Mouse (Mus musculus) layer of hippocampus, adult 9-11 months (tissue): ENCODE data around the gene Trim7.
"Not testable (repeated sequence)": the region's sequence is repeated elsewhere in the genome, so short reads cannot be mapped to it uniquely, and the experiment has no call there.

Experiments
- DNase-seq: peaks from one replicate; pipeline ENCODE4 v3.0.0; 2022

The Trim7 gene

DNA sequence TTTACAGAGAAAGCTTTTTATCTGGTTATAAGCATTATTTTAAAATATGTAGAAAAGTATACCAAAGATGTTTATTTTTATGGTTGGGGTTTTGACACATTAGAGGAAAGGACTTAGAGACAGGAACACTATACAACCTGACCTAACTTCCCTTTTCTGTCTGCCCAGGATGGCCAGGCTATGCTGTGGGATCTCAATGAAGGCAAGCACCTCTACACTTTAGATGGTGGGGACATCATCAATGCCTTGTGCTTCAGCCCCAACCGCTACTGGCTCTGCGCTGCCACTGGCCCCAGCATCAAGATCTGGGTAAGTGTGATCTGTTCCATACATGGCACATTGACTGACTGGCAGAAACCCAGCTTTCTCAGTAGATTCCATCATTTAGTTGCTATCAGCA, 22.0 kb upstream of the Trim7 start:
- no peak for DNase-seq

DNA sequence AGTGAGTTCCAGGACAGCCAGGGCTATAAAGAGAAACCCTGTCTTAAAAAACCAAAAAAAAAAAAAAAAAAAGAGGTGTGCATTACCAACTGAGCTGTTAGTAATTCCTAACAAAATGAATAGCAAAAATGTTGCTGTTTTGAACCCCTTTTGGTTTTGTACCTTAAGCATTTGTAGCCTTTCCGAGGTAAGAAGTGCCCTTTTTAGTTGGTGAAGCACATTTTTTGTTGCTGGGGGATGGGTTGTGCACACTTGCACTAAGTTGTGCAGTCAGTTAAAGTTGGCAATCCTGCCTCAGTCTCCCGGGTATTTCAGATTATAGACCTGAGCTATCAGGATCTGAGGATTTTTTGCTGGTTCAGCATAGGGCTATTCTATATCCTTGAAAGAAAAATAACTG, 21.0 kb upstream of the Trim7 start:
- DNase-seq, result no peak

DNA sequence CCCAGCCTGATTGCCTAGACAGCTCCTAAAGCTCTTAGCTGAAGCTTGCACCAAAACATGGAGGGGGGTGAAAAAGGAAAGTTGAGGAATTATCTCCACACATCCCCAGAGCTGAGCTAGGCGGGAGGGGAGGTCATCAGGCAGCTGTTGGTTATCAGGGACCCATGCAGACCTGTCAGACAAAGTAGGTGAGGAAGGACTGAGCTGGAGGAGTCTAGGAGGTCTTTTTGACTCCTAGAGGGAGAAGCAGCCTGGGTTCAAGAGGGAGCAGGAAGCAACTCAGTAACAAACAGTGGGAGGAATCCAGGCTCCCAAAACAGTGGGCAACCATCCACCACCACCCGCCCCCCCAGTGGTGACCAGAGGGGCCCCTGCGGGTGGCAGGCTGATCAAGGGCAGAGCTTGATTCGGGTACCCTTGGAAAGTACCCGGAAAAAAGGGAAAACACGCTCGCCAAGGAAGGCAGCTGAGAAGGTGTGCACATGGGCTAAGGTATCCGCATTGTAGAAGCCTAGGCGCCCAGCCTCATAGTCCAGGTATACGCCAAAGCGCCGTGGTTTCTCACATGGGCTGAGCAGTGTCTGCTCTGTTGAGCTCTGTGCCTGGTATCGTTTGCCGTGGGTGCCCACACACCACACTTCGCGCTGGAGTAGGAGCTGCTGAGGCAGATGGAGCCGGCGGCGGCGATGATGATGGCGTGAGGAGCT, 18.9 kb upstream of the Trim7 start:
- DNase-seq, result peak; percentile 67

DNA sequence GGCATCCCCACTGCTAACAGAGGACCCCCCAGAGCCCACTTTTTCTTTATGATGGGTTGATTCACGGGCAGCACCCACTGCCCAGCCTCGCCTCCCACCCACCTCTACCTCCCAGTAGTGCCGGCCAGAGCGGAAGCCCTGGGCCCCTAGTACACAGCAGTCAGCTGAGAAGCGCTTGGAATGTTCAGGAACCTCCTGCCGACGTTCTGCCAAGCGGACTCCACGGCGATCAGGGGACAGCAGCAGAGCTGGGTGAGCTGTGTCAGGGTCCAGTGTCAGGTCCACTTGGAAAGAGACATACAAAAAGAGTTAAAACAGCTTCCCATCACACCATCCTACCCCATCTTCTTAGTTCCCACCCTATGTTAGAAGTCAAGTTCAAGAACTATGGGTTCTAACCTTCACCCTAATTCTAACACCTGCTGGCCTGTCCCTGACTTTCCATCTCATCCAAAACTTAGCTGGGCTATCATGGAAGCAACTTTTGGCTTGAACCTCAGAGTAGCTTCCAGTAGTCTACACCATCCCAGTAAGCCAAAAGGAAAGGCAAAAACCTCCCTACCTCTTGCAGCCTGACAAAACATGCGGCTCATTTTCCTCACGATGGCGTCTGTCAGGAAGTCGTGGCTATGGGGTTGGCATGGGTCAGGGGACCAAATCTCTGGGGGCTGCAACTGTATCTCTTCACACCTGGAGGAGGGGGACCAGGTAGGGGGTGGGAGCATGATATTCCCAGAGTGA, 18.2 kb upstream of the Trim7 start:
- DNase-seq, result no peak

DNA sequence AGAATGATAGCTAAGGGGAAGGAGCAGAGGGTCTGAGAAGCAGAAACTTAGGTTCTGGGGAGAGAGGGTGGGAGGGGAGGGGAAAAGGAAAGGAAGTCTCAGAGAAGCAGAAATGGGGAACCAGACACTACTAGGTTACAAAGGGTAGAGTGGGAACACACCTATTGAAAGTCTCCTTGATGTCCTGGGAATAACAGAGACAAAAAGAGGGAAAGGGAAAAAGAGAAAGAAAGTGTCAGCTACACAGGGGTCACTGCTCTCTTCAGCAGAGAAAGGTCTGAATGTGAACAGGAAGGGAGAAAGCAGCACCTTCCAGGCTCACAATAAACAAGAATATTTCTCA, 17.7 kb upstream of the Trim7 start:
- DNase-seq, result no peak

DNA sequence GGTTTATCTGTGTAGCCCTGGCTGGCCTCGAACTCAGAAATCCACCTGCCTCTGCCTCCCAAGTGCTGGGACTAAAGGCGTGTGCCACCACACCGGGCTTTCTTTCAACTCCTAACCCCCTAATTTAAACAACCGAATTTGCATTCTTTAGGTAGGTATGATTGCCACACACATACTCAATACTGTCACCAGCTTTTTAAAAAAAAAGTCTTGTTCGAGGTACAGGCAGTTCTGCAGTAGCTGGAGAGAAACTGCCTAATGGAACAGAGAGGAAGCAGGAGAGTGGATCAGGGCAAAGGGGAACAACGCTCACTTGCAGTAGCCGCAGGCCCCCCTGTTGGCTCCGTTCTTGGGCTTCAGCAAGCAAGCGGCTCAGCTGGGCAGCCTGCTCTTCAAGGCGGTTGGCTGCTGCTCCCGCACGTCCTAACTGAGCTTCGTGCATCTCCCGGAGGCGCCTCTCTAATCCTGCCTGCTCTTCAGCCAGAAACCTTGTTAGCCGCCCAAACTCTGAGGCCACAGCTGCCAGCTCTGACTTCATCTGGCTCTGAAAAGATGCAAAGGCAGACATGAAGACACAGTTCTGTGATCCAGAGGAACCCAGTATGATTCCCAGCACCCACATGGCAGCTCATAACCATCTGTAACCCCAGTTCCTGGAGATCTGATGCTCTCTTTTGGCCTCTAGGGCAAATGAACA, 17.1 kb upstream of the Trim7 start:
- no peak for DNase-seq

DNA sequence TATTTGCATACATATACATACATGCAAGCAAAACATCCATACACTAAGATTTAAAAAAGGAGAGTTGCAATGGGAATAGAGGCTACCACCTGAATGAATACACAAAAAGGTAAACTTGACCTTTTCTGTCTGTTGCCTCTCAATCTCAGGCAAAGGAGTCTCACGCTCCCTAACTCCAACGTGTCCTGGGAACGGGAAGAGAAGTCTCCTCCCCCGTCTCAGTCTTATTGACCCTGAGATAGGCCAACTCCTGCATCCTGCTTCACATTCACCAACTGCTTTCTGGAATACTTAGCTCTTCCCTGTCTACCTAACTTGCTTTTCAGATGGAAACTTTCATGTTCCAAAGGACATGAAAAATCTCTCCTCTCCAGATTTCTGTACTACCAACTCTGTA, 16.5 kb upstream of the Trim7 start:
- no peak for DNase-seq

DNA sequence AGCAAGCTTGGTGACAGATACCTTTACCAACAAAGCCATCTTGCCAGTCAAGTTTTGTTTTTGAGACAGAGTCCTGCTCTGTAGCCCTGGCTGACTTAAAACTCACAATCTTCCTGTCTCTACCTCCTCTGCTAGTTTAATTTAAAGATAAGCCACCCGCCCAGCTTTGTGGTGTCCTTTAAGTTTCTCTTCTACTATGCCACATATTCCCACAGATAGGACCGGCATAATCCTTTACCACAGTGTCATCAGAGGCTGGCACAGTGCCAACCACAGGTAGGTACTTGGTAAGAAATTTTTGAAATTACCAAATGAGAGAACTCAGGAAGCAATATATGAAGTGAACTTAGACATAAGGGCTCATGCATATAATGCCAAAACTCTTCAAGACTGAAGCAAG, 15.8 kb upstream of the Trim7 start:
- no peak for DNase-seq

DNA sequence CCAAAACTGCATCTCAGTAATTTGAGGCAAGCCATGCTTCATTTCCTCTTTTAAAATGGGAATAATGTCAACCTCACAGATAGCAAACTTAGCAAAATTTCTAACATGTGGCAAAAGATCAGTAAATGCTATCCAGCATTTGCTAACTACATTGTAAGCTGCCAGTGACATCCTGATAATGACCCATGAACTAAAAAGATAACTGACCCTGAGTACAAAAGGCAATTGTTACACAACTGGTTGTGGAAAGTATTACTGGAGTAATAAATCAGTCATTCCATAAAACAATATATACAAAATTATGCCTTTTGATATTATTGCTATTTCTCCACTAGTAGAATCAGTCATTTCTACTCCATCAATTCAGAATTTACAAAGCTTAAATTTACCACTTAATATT, 12.2 kb upstream of the Trim7 start:
- no peak for DNase-seq

DNA sequence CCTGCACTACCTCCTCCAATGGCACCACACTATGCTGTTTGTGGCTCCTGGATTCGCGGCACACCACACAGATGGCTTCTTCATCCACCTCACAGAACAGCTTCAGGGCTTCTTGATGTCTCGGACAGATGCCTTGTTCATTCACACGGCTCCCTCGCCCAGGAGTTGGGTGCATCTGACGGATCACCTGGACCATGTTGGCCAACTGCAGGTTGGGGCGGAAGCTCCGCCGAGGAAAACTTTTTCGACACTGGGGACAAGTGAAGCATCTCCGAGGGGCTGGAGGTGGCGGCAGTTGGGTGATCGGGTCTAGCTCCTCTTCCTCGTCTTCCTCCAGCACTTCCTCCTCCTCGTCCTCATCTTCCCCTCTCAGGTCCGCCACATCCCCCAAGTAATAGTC, 10.1 kb upstream of the Trim7 start:
- no peak for DNase-seq

DNA sequence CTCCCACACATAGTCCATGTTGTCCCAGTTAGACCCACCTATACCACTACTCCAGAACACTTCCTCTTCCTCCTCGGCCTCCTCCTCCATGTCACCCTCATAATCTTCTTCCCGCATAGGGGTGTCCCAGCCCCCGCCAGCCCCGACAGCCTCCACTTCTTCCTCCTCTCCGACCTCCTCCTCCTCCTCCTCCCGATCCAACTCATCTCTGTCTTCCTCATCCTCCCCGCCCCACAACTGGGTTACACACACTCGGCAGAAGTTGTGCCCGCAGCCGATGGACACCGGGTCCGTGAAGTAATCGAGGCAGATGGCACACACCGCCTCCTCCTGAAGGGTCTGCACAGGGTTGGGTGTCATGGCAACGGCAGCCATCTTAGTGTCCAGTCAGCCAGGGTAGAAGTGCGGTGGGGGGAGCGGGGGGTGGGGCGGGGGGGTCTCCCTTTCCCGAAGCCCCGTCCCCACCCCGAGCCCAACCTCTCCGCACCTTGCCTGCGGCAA, 9.6 kb upstream of the Trim7 start:
- DNase-seq, result peak; percentile 81

DNA sequence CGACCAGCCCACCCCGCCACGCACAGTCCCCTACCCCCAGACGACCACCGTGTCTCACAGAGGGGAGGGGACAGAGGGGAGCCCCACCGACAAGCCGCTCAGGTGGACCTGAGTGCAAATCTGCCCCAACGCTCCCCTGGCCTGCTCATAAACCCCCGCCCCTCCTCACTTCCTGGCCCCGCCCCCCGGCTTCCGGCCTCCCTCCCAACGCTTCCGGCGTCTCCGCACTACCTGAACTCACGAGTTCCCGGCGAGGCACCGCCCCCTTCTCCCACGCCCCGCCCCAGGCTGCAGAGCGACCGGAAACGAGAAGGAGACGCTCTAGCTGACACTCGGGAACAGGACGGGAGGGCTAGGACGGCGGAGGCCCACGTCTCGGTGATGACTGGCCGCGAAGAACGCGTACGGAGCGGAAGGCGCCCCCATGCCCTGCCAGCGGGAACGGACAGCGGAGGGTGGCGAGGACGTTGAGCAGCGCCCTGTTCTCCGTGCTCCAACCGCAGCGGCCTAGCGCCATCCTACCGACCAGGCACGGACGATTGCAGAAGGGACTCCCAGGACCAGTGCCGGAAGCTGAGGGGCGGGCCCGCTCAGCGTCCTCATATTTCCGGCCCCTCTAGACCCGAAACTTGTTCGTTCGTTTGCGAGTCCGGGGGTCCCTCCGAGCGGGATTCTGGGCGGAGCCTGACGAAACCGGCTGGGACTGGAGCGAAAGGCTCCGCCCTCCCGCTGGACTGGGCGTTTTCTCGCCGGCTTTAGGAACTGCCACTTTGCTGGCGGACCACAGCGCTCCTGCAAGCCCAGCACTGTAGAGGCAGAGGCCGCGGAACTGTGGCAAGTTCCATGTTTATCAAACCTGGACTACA, 8.9 kb upstream of the Trim7 start, which contains the start of gene Trim41:
Gene Trim41 (minus strand): TSS at position 554 of the 866 bp plus-strand sequence.
- DNase-seq, result peak; percentile 99

DNA sequence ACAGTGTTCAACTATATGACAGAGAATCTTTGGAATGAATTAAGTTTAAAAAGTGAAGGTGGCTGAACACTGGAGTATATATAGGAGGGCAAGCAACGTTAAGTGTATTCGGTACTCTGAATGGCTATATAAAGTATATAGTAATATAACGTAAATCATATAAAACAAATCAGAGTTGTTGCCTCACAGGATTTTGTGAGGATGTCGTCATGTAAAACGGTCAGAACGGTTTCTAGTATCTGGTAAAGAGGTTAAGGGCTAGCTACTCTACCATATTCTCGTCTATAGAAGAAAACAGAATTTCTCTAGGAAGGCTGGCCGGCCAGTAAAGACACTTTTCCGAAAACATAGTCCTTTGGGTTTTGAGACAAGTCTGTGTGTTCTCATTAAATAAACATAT, 8.1 kb upstream of the Trim7 start:
- DNase-seq, result no peak

DNA sequence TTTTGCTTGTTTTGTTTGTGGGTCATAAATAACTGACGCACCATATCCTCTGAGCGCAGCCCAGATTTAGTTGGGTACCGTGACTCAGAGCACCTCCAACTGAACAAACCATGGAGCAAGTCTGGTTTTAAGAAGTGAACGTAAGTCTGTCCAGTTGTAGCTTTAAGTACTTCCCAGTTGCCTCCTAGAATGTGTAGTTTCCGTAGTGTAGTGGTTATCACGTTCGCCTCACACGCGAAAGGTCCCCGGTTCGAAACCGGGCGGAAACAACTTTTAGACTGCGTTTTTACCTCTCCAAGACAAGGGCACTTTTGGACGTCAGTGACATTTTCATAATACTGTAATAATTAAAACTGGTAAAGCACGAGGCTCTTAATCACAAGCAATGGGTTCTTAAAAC, 7.6 kb upstream of the Trim7 start:
- peak; percentile 86 for DNase-seq

DNA sequence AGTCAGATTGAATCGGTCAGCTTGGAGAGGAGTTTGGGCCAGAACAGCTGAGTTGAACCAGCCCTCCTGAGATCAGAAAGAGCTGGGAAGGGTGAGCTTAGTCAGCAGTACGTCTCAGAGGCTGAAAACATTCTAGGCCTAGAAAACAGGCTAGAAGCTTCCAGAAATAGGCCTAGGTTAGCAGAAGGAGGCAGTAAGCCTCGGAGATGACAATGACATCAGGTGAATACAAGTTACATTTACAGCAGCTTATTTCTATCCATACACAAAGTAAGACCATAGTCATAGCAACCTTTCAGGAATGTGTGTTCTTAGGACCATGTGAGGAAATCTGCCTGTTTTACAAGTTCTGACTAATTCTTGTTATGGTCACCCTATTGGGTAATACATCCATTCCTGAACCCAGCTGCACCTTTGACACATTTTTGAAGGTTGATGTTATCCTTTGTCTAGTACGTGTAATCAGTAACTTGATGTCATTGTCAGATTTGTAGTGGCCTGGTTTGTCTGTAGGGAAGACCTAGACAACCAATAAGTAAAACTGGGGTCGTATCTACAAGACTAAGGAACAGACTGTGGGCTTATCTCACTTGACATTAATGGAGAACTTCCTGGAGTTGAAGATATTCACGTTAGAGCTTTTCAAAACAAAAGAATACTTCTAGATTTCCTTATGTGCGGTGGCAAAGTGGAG, 6.2 kb upstream of the Trim7 start:
- no peak for DNase-seq

DNA sequence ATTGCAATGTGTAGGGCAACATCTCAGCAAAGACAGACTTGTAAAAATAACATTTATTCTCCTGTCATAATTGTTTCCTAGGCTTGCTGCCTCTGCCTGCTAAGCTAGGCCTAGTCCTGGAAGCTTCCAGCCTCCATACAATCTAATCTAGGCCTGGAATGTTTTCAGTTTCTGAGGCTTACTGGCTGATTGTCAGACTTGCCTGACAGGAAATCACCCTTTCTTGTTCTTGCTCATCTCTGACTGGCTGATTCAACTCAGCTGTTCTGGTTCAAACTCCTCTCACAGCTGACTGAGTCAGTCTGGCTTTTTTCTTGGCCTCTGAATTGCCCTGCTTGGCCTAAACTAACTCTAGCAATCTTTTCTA, 5.6 kb upstream of the Trim7 start:
- DNase-seq, result no peak

DNA sequence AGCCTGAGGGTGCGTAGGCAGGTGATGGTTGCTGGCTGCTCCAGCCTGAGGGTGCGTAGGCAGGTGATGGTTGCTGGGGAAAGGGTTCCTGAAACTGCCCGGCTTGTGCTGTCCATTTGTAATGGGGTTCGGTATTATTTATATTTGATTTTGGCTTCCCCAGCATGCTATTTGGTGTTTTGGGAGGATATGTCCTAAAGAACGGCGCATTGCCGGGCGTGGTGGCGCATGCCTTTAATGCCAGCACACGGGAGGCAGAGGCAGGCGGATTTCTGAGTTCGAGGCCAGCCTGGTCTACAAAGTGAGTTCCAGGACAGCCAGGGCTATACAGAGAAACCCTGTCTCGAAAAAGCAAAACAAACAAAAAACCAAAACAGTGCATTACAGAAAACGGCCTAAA, 4.6 kb upstream of the Trim7 start:
- DNase-seq, result not testable (repeated sequence)

DNA sequence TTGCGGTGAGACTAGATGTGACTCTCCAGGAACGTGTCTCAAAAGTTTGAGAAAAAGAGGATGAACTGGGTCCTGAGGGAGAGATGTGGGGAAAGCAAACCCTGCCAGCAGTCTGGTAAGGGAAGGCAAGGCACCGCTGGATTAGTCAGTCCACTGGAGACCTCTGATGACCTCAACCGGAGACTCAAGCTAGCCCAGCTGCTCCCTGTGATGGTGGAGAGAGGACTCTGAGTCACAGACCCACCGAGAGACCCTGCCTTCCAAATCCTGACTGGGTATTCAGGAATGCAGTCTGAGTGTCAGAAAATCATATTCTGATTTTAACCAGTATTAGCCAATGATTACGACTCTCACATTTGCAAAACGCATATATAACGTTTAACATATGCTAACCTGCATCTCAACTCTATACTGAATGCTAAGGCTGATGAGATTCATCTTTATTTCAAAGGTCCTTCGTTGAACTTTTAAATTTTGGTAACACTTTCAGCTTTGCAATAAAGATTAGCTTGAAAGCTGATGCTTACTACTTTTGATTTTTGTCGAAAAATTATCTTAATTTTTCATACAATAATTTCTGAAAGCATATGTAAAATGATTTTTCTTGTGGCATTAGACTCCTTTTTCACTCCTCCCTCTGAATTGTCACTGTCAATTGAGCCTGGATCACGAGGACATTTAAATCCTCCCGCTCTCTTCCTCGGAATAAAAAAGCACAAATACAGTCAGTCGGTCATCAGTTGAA, 3.0 kb upstream of the Trim7 start:
- no peak for DNase-seq

DNA sequence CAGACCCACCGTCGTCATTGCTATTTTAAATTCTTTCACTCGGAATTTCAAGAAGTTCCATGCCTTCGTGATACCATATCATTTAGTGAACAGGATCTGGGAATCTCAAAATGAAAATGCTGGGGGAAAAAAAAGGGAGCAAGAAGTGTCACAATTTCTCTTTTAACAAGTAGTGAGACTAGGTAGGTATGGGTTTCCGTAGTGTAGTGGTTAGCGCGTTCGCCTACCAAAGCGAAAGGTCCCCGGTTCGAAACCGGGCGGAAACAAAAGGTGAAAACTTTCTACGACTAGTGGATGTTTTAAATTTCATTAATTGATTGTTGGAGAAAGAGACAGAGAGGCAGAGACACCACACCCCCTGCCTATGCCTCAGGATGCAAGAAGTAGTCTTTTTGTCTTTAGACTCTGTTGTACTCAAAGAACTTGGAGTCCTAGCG, 2.4 kb upstream of the Trim7 start:
- no peak for DNase-seq

DNA sequence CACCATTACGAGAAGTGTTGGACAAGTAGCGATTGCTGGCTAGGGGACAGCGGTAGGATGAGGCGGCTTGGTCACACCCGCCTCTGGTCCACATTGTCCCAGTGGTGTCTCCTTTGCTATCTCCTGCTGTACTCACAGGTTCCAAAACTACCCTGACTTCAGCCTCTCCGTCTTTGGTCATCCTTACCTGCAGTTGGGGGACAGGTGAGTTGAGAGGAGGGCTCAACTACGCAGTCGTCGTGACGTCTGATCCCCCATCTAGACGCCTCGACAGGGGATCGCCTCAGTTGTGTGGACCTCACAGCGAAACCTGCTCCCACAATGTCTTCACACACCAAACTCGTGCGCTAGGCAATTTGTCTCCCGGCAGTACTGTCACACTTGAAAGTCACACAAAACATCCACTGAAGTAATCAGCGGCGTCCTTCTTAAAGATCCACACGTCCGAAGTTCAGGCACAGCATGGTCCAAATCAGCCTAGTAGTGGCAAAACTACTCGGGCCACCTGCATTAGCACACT, 1.6 kb upstream of the Trim7 start:
- DNase-seq, result no peak

DNA sequence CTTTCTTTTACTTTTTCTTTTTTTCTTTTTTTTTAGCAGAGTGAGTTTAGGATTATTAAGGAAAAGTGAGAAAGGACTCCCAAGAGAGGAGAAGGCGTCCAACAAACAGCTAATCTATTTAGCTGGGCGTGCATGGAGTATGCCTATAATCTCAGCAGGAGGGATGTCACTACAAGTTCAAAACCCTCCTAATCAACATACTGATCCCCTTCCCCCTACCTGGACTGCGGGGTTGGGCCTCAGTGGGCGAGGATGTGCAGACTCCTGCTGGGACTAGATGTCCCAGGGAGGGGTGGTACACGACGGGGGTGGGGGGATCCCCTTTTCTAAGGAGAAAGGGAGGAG, 784 bp downstream of the Trim7 start:
- DNase-seq, result no peak

DNA sequence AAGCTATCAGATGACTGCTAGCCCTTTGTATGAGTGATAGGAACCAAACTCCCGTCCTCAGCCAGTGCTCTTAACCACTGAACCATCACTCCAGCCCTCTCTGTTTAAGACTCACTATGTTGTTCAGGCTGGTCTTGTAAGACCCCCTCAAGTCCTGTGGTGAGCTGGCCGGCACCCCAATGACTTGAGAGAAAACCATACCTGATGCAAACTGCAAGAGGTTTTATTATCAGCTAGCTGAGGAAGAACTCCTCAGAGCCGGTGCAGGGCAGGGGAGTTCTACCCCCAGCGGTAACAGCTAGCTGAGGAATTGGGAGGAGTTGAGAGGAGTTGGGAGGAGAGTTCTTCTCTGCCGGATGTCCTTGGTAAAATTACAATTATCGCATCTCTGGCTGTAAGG, 2.0 kb downstream of the Trim7 start:
- DNase-seq, result no peak
